Mouse (Mus musculus): ENCODE results near the gene Gm8947.

DNA sequence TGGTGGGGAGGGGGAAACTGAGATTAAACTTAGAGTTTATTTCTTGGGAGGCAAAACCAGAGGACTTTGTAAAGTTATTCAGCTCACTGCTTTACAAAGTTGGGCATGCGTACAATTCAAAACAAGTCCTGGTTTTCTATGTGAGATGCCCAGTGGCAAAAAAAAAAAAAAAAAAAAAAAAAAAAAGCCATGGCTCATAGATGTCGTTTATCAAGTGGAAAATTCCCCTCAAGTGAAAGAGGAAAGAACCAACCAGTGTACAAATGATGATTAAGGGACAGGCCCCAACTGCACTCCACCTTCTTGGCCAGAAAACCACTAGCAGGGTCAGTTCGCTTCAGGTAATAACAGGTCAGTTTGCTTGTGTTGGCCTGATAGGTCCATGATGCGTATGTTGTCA, 3.7 kb upstream of the Gm8947 start:
- TF ChIP-seq POLR2A (IDR thresholded peaks at IDR 0.05; ENCODE audit: extremely low read depth, insufficient read depth, low read length) (no peak), CTCF (IDR thresholded peaks at IDR 0.05; ENCODE audit: extremely low read depth, insufficient read depth, low read length) (no peak)

Data from cortical plate, adult 2 months (tissue).